Mouse (Mus musculus) c-Kit-positive CD71-negative TER-119-negative erythroid progenitor cells, embryonic 14.5 days (primary cell): ENCODE measurements around the gene C2.

Experiments
- DNase-seq: peaks from one replicate; pipeline ENCODE4 v3.0.0-alpha.2; 2013; ENCODE audit warnings: low read depth

The C2 gene

DNA sequence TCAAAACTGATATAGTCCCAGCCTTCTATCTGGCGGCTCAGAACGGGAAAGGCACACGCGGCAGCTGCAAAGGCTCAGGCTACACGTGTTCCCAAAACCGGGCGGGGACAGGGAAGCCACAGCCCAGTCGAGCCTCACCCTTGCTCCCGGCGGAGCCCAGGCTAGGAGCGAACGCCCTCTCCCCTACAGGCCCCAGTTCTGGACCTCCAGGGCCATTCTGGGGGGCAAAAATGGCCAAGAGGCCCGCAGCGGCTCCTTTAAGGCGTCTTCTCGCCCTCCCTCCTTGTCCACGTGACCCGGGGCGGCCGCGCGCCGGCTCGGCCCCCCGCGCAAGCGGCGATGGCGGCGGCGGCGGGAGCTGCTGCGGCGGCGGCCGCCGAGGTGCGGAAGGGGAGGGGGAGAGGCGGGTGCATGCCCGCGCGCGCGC, at the start of gene C2, which contains the start of gene Ehmt2:
C2 (minus strand) TSS at position 106 of the 427 bp plus-strand sequence.
Ehmt2 (plus strand) TSS at position 310 of the 427 bp plus-strand sequence.
- no peak for DNase-seq

GRCm38 (mm10) chr17:34947606-34948005, 49.5 kb upstream of the C2 start:
- DNase-seq, result no peak

DNA sequence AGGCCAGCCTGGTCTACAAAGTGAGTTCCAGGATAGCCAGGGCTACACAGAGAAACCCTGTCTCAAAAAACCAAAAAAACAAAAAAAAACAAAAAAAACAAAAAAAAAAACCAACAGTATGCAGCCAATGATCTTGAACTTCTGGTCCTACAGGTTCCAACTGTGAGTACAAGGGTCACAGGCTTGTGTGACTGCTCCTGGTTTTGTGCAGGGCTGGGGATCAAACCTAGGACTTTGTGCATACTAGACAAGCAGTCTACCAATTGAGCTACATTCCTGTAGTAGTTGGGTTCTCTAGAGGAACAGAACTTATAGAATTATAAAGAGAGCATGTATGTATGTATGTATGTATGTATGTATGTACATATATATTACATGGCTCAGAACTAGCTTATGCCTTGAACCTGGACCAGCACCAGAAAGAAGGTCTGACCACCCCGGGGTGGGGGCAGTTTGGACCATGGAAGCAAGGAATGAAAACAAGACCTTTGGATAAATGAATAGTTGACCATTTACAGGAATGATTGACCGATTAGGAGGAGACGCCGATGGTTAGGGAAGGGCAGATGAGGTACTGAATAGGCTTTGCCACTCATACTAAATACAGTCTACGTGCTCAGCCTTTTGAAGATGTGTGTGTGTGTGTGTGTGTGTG, 48.5 kb upstream of the C2 start:
- DNase-seq, result no peak

- DNase-seq, result no peak
Measured at GRCm38 (mm10) chr17:34944362-34944761, 46.3 kb upstream of the C2 start.

- DNase-seq, result no peak
Measured at GRCm38 (mm10) chr17:34943128-34943815, 45.2 kb upstream of the C2 start.

- no peak for DNase-seq
Measured at GRCm38 (mm10) chr17:34941344-34942041, 43.4 kb upstream of the C2 start.

DNA sequence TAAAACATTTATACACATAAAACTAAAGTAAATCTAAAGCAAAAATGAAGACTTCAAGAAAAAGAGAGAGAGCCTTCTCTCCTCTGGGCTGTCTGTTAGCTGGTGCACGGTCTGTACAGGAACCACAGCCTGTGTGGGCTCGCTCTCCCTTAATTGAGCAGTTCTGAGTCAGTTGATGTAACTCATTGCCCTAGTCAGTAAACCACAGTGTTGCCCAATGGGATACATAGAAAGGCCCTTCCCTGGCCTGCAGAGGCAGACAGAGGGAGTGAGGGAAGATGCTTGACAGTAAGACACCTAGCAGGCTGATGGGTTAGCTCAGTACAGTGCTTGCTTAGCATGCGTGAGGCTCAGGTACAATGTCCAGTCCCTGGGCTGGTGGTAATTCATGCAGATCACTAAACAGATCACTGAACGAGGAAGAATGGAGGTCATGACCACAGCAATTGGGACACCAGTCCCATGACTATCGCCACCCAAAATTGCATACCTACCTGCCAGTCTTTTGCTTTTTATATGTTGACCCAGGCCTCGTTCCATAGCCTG, 40.0 kb upstream of the C2 start:
- no peak for DNase-seq

GRCm38 (mm10) chr17:34934830-34935229, 36.8 kb upstream of the C2 start:
- no peak for DNase-seq

DNA sequence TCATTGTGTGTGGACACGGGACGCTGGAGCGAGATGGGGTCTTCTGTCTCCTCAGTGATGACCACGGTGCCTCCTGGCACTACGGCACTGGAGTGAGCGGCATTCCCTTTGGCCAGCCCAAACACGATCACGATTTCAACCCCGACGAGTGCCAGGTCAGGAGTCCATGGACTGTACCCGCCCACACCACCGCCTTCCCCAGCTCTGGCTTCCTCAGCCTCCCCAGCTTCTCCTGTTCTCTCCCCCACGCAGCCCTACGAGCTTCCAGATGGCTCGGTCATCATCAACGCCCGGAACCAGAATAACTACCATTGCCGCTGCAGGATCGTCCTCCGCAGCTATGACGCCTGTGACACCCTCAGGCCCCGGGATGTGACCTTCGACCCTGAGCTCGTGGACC, 36.0 kb upstream of the C2 start:
- no peak for DNase-seq

DNA sequence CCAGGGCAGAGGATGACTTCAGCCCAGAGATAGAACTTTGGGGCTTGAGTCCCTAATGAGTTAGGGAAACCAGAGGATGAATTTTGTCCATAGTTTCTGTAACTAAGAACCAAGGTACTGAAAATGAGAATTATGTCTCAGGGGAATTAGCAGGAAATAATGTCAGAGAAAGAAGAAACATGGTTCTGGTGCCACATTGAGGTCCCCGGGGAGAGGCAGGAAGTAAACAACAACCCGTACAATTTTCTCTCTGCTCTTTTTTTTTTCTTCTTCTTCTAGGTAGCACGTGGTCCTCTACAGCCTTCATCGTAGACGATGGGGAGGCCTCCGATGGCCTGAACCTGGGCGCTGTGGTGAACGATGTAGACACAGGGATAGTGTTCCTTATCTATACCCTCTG, 34.2 kb upstream of the C2 start:
- DNase-seq, result no peak

GRCm38 (mm10) chr17:34931735-34932098, 33.7 kb upstream of the C2 start:
- DNase-seq, result no peak

DNA sequence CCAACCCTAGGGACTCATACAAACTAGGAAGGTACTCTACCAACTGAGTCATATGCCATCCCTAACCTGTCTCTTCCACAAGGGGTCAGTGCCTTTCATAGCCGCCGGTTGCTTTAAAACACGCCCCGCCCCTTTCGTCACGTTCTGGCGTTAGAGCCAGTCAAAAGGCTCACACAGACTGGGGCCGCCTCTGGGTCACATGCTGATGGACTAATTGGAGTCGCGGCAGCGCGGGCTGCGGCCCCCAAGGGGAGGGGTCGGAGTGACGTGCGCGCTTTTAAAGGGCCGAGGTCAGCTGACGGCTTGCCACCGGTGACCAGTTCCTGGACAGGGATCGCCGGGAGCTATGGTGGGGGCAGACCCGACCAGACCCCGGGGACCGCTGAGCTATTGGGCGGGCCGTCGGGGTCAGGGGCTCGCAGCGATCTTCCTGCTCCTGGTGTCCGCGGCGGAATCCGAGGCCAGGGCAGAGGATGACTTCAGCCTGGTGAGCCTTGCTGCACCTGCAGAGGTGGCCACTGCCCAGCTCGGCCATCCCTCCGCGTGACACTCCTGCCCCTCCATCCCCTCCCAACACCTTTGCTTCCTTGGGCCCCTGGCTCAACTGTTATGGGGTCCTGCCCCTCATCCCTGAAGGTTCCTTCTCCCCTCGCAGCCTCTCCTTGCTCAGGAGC, 33.1 kb upstream of the C2 start, which contains the start of gene Neu1:
Neu1 (plus strand) TSS at position 193 of the 674 bp plus-strand sequence.
- peak; percentile 98 for DNase-seq

DNA sequence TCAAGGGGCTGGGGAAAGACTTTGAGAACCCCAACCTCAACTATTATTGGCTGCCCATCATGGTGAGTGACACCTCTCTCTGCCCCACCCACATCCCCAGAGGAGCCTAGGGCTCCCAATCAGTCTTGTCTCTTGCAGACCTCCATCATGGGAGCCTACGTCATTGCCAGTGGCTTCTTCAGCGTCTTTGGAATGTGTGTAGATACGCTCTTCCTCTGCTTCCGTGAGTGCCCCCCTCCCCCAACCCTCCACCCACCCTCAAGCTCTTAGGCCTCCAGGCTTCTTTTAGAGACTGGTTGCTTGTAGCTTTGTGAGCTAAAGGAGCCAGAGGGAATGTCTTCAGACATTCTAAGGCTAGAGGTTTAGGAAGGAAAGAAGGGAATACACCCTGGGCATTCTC, 30.8 kb upstream of the C2 start:
- no peak for DNase-seq

DNA sequence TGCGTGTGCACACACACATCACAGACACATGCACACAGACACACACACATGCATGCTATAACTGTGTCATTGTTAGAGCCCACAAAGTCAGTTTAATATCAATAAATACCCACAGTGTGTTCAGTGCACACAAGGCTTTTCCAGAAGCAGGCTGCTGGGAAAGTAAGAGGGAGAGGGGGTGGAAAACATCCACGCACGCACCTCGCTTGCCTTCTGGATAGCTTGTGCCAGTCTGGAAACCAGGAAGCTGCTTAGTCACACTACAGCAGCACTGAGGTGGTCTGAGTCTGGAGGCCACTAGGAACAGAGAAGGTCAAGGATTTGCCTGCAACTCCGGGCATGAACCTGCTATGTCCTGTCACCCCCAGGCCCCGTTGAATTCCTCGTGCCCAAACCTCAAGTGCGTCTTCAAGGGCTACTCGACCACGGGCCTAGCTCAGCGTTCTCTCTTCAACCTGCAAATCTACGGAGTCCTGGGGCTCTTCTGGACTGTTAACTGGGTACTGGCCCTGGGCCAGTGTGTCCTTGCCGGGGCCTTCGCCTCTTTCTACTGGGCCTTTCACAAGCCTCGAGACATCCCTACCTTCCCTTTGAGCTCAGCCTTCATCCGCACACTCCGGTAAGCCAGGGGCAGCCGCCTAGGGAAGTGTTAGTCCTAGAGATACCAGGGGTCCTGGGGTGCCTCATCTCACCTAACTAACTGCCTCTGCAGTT, 29.4 kb upstream of the C2 start:
- DNase-seq, result no peak

GRCm38 (mm10) chr17:34924258-34924657, 26.2 kb upstream of the C2 start:
- no peak for DNase-seq

- no peak for DNase-seq
Measured at GRCm38 (mm10) chr17:34922939-34923338, 24.9 kb upstream of the C2 start.

- DNase-seq, result no peak
Measured at GRCm38 (mm10) chr17:34917188-34917587, 19.1 kb upstream of the C2 start.

GRCm38 (mm10) chr17:34916316-34916715, 18.3 kb upstream of the C2 start:
- no peak for DNase-seq

GRCm38 (mm10) chr17:34915410-34915831, 17.4 kb upstream of the C2 start:
- DNase-seq, result no peak

- no peak for DNase-seq
Measured at GRCm38 (mm10) chr17:34913930-34914665, 16.0 kb upstream of the C2 start, which contains the start of gene Slc44a4. TSS of gene Slc44a4 (plus strand) at chr17:34914466.

GRCm38 (mm10) chr17:34911945-34912351, 13.9 kb upstream of the C2 start:
- peak; percentile 71 for DNase-seq
